ENCODE assay signal across 27 mouse cellular contexts in genomic region chr11:79403625-79404319, GRCm38 (mm10).
DNase-seq lines count a peak whose midpoint lies in the region; ATAC-seq lines count a peak whose summit lies in the region.
"Had no signal": no experiment of that assay in that cellular context is flagged by ENCODE, and none has a peak within 500 bp of the region (broad histone marks: within the 10 kb centered on the region; RNA-seq: fewer than 3 reads in every experiment).

No protein-coding gene starts in this region.

- 0 out of 2 replicates have a peak overlapping the region, but pooled peaks have one; percentile 2 for H3K4me2 ChIP-seq in intestine, embryonic 15.5 days (replicated peaks)
- H3K4me2 ChIP-seq: forebrain, embryonic 13.5 days; hindbrain, embryonic 15.5 days; kidney, embryonic 15.5 days; limb, embryonic 12.5 days; liver, embryonic 15.5 days; neural tube, embryonic 15.5 days had no signal

- no peaks in the 10 kb centered on the region for H3K9me3 ChIP-seq in intestine, embryonic 15.5 days
- H3K9me3 ChIP-seq: forebrain, embryonic 13.5 days; hindbrain, embryonic 10.5 days; hindbrain, embryonic 15.5 days; kidney, embryonic 15.5 days; limb, embryonic 12.5 days; liver, embryonic 15.5 days; neural tube, embryonic 15.5 days had no signal

- DNase-seq in lung, adult 18-20 months, result peak; percentile 7 to 24
- DNase-seq in lung, postnatal 14 days, result no peak
- peak; percentile 24 for DNase-seq in lung, postnatal 36 days
- DNase-seq in adrenal gland, postnatal 25 days, result no peak
- no peak for DNase-seq in T-cell, adult 2 months (ENCODE audit: low spot score)
- no peak for DNase-seq in right cerebral cortex, postnatal 10 days (ENCODE audit: low spot score in 2 of 2)
- DNase-seq: adrenal gland, postnatal 14 days; cerebellum, adult 11-12 months; cerebellum, postnatal 10 days; gastrocnemius, postnatal 14 days; heart, postnatal 14 days; kidney, adult 18-20 months; kidney, postnatal 25 days; midbrain, embryonic 14.5 days; retina, postnatal 1 day; thymus, postnatal 4 days had no signal

- no peak overlapping the region for H3K27ac ChIP-seq in intestine, embryonic 15.5 days
- H3K27ac ChIP-seq: forebrain, embryonic 13.5 days; hindbrain, embryonic 10.5 days; hindbrain, embryonic 15.5 days; kidney, embryonic 15.5 days; layer of hippocampus, adult 2 months; left cerebral cortex, adult 2 months; limb, embryonic 12.5 days; liver, embryonic 15.5 days; neural tube, embryonic 15.5 days had no signal

- WGBS in intestine, embryonic 15.5 days, result 63% methylated on average over 6 of the region's 6 CpGs

- H3K27me3 ChIP-seq in intestine, embryonic 15.5 days (replicated peaks), result no peaks in the 10 kb centered on the region
- H3K27me3 ChIP-seq: forebrain, embryonic 13.5 days; hindbrain, embryonic 15.5 days; kidney, embryonic 15.5 days; limb, embryonic 12.5 days; liver, embryonic 15.5 days; neural tube, embryonic 15.5 days had no signal

- no peak overlapping the region for H3K9ac ChIP-seq in intestine, embryonic 15.5 days
- H3K9ac ChIP-seq: forebrain, embryonic 13.5 days; hindbrain, embryonic 15.5 days; kidney, embryonic 15.5 days; limb, embryonic 12.5 days; liver, embryonic 15.5 days; neural tube, embryonic 15.5 days had no signal

- H3K4me3 ChIP-seq in intestine, embryonic 15.5 days (replicated peaks), result no peak overlapping the region
- H3K4me3 ChIP-seq: forebrain, embryonic 13.5 days; hindbrain, embryonic 10.5 days; hindbrain, embryonic 15.5 days; kidney, embryonic 15.5 days; layer of hippocampus, adult 2 months; left cerebral cortex, adult 2 months; limb, embryonic 12.5 days; liver, embryonic 15.5 days; neural tube, embryonic 15.5 days had no signal

- ATAC-seq in CD4-positive, CD25-positive, alpha-beta regulatory T cell, adult 4 months, result peak; percentile 82
- peak; percentile 86 for ATAC-seq in intestine, embryonic 15.5 days
- ATAC-seq: forebrain, embryonic 13.5 days had no signal

- H3K4me1 ChIP-seq in intestine, embryonic 15.5 days (replicated peaks), result no peaks in the 10 kb centered on the region
- H3K4me1 ChIP-seq: forebrain, embryonic 13.5 days; hindbrain, embryonic 10.5 days; hindbrain, embryonic 15.5 days; kidney, embryonic 15.5 days; limb, embryonic 12.5 days; liver, embryonic 15.5 days; neural tube, embryonic 15.5 days had no signal

- H3K36me3 ChIP-seq in intestine, embryonic 15.5 days, result 0 out of 2 replicates have a peak, but pooled peaks cover 3% of the 10 kb centered on the region

Comparison
In these comparisons a context has a peak if more than half of its experiments do, and no peak if none do; other contexts are left out.
1. DNase-seq: peak in lung, adult 18-20 months (2 of 2) and lung, postnatal 36 days (single experiment); none in lung, postnatal 14 days (single experiment), adrenal gland, postnatal 25 days (single experiment), T-cell, adult 2 months (single experiment) and right cerebral cortex, postnatal 10 days (0 of 2).